Mouse (Mus musculus) testis, adult 2 months (tissue): ENCODE data around the gene Ppfibp1. TPM values are rescaled to one million over a fixed set of nuclear protein-coding genes. Genes with fewer than 3 reads are reported as not detected.

Source experiments
- H3K27ac ChIP-seq: fragments of 200-500 bp; 2 replicates; pipeline ENCODE4 v1.5.1; 2012; ENCODE audit warnings: low read depth, low read length; ENCODE audit not compliant: control insufficient read depth, insufficient read depth
- H3K27me3 ChIP-seq: fragments of 200-500 bp; 2 replicates; pipeline ENCODE4 v1.6.1; 2012; ENCODE audit warnings: mild to moderate bottlenecking, low read length, moderate library complexity; ENCODE audit not compliant: control insufficient read depth, insufficient read depth
- H3K36me3 ChIP-seq: fragments of 200-500 bp; 2 replicates; pipeline ENCODE4 v1.6.1; 2012; ENCODE audit warnings: mild to moderate bottlenecking, low read length; ENCODE audit not compliant: control insufficient read depth, insufficient read depth
- H3K4me1 ChIP-seq: fragments of 200-500 bp; 2 replicates; pipeline ENCODE4 v1.6.1; 2012; ENCODE audit warnings: low read length; ENCODE audit not compliant: control insufficient read depth, insufficient read depth
- H3K4me3 ChIP-seq: fragments of 200-500 bp; 2 replicates; pipeline ENCODE4 v1.5.1; 2012; ENCODE audit warnings: low read depth, mild to moderate bottlenecking, low read length, moderate library complexity, mixed read lengths; ENCODE audit not compliant: control insufficient read depth
- CTCF ChIP-seq: fragments of 200-500 bp; IDR thresholded peaks from 2 replicates; pipeline ENCODE4 v1.5.1; 2012; ENCODE audit warnings: low read depth, mild to moderate bottlenecking, inconsistent platforms, low read length, moderate library complexity; ENCODE audit not compliant: control insufficient read depth, insufficient read depth, insufficient replicate concordance
- POLR2A ChIP-seq: fragments of 200-500 bp; IDR thresholded peaks from 2 replicates; pipeline ENCODE4 v1.6.1; 2012; ENCODE audit warnings: low read depth, mild to moderate bottlenecking, inconsistent platforms, low read length, moderate library complexity; ENCODE audit not compliant: control insufficient read depth
- polyA plus RNA-seq: library from polyadenylated mRNA; depleted of rRNA; stranded (reverse); fragments of >200 nt; gene quantifications from 2 replicates; pipeline ENCODE4 v1.2.3, GENCODE M21; 2012

Gene Ppfibp1
- polyA plus RNA-seq, 1 experiment, result 10.9 TPM

DNA sequence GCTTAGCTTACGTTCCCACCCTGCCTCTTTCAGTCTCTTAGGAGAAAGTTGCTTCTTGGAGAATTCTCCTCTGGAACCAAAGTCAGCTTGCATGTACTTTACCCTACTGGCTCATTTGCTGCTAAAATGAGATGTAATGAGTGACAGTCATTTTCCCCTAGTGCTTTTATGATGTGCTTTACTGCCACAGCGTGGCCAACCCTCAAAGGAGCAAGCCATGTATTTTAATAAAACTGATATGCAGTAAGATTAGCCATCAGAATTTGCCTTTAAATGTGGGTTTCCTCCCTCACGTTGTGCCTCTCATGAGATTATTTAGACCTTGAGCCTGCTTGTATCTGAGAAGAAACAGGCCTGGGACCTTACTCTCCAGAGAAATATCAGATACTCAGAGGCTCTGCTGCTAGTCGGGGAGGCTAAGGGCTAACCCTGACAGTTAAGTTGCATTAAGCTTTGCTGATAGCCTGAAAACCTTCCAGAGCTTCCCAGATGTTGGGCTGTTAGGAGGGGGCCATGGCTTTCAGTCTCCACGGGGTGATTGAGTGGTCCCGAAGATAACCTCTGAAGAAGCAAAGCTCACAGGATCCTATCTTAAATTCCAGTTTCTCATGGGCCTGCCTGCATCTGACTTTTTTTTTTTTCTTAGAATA is 73.7 kb downstream of the Ppfibp1 start:
- H3K4me1 ChIP-seq, result no peaks in the 10 kb centered on the region
- no peak overlapping the region for H3K27ac ChIP-seq
- no peak overlapping the region for H3K4me3 ChIP-seq
- no peaks in the 10 kb centered on the region for H3K36me3 ChIP-seq
- H3K27me3 ChIP-seq, result no peaks in the 10 kb centered on the region
- no peak for TF ChIP-seq CTCF
- no peak for TF ChIP-seq POLR2A

DNA sequence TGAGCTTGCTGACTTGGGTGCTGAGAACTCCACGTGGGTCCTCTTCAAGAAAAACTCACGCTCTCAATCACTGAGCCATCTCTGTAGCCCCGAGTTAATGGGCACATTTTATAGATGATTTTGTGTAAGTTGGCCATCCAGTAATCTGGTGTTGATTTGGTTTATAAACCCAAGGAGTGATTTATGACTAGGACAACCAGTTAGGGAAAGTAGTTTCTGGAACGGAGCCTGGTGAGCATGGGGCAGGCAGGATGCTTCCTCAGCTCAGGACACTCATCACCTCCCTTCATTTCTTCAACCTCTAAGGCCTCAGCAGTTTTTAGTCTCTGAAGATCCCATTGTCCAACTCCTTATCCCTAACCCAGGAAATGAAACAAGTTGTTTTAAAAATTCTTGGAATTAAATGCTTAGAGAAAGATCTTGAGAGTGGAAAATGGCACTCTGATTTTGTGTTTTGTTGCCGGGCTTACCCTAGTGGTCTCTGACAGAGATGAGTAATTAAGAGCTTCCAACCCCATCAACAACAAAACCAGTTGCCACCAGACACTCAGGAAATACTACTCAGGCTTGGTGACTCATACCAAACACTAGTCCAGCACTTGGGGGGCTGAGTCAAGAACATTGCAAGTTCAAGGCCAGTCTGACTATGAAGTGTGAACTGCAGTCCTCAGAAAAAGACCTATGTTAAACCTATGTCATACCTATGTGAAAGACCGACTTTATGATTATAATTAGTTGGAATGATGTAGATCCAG is 75.3 kb downstream of the Ppfibp1 start:
- Histone ChIP-seq H3K27ac (no peak overlapping the region), H3K36me3 (no peaks in the 10 kb centered on the region), H3K4me1 (no peaks in the 10 kb centered on the region), H3K4me3 (no peak overlapping the region), H3K27me3 (no peaks in the 10 kb centered on the region)
- TF ChIP-seq POLR2A, result no peak
- TF ChIP-seq CTCF, result no peak

DNA sequence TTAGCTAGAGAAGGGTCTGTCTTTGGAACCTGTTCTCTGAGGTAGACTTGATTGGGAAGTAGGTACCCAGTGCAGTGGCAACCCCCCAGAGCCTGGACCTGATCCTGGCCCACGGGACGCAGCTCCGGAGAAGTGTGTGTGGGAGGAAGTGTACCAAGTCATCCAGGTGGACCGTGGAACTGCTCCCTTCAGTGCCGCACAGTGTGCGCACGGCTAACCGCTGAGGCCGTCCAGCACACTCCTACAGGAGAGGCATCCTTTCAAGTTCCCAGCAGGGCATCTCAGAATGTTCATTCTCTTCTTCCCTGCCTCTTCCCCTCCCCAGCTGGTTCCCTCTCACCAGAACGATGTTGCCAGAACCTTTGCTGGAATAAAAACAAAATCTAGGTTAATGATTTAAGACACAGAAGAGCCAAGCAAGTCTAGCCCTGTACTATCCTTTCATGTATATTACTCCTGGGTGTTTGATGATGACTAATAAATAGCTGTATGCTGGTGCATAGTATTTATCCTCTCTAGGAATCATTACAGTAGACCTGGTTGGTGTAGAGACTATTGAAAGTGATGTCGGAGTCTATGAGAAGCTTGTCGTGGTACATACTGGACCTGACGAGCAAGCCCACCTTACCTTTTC is 77.0 kb downstream of the Ppfibp1 start:
- Histone ChIP-seq H3K4me1 (no peaks in the 10 kb centered on the region), H3K27me3 (no peaks in the 10 kb centered on the region), H3K4me3 (no peak overlapping the region), H3K36me3 (no peaks in the 10 kb centered on the region), H3K27ac (no peak overlapping the region)
- TF ChIP-seq POLR2A (no peak), CTCF (no peak)

DNA sequence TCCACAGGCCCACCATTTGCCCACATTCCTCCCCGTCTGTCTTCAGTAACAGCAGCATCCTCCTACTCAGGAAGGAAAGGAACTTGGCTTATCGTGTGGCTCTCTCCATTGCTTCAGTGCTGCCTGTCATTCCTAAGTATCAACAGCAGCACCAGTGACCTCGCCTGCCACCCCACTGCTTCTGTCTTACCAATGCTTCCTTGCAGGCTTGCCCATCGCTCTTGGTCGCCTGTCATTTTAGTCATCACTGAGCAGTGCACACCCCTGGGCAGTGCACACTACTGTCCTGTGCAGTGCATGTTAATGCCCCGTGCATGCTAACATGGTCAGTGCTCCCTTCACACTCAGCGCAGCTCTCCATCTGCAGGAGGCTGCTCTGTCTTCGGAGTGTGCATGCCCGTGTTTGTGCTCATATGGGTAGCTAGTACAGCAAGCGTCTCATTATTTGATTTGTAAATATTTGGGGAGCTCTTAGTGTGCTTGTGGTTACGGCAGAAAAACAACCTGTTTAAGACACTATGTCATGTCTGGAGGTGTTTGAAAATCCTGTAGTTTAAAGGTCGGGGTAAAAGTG is 78.2 kb downstream of the Ppfibp1 start:
- Histone ChIP-seq H3K36me3 (no peaks in the 10 kb centered on the region), H3K27ac (no peak overlapping the region), H3K4me1 (no peaks in the 10 kb centered on the region), H3K27me3 (no peaks in the 10 kb centered on the region), H3K4me3 (no peak overlapping the region)
- TF ChIP-seq POLR2A (no peak), CTCF (no peak)

DNA sequence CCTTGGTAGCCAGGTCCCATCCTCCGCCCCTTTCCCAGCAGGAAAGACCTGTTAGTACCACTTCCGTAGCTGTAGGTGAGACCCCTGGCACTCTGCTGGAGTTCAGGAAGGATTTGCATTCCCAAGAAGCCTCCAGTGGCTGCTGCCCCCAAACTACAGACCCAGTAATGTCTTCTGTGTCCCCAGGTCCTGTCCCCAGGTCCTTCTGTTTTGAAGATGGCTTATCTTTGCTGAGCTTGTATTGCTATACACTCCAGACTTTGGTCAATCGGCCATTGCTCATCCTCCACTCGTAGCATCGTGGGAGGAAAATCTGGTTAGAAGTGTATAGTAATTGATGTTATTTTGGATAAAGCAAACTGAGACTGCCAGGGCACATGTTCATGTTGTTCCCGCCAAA is 79.5 kb downstream of the Ppfibp1 start:
- H3K27me3 ChIP-seq, result no peaks in the 10 kb centered on the region
- no peaks in the 10 kb centered on the region for H3K4me1 ChIP-seq
- H3K27ac ChIP-seq, result no peak overlapping the region
- H3K36me3 ChIP-seq, result no peaks in the 10 kb centered on the region
- H3K4me3 ChIP-seq, result no peak overlapping the region
- TF ChIP-seq CTCF (no peak), POLR2A (no peak)

DNA sequence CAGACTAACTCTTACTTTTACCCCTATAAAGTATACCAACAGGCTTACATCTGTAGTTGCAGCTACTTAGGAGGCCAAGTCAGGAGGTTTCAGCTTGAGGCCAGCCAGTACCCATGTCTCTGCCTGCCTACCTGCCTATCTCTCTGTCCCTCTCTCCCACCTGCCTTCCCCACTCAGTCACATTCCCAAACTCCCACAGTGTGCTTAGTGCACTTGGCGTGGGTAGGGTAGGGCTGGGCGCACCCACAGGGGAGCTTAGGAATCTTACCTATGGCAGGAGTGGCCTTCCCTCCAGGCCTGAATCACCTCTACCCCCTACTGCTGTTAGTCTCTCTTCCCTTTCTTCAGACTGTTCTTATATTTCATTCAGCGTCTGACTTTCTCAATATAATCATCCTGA is 82.5 kb downstream of the Ppfibp1 start:
- TF ChIP-seq POLR2A (no peak), CTCF (no peak)
- Histone ChIP-seq H3K36me3 (no peaks in the 10 kb centered on the region), H3K4me3 (no peak overlapping the region), H3K27ac (no peak overlapping the region), H3K27me3 (no peaks in the 10 kb centered on the region), H3K4me1 (no peaks in the 10 kb centered on the region)

DNA sequence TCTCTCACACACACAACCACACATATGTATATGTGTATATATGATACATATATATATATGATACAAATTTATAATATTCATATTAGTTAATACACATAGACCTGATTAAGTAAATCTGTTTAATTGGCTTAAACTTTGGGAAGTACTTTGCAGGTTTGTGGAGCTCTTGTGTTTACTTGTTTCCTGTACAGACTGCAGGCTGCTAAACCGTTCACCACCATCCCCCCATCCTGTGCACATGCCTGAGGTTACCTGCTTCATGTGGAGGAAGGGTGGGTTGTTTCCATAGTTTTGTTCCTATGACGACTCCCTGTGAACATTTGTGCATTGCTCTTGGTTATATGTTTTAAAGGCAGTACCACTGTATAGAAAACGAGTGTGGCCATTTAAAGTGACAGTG is 83.1 kb downstream of the Ppfibp1 start:
- Histone ChIP-seq H3K27me3 (no peaks in the 10 kb centered on the region), H3K4me1 (no peaks in the 10 kb centered on the region), H3K27ac (no peak overlapping the region), H3K36me3 (no peaks in the 10 kb centered on the region), H3K4me3 (no peak overlapping the region)
- TF ChIP-seq CTCF (no peak), POLR2A (no peak)
